Mouse (Mus musculus) heart, postnatal 0 days (tissue): ENCODE results near the gene Bckdhb.

Source experiments
- CTCF ChIP-seq: IDR thresholded peaks from 2 replicates; pipeline ENCODE4 v1.5.1; 2016; ENCODE audit warnings: antibody characterized with exemption, control low read depth, low read depth
- EP300 ChIP-seq: IDR thresholded peaks from 2 replicates; pipeline ENCODE4 v1.6.1; 2016; ENCODE audit warnings: antibody characterized with exemption, low read depth

- TF ChIP-seq EP300 (no peak), CTCF (no peak)
Measured at GRCm38 (mm10) chr9:84135062-84135461, 210.1 kb downstream of the Bckdhb start.
